Mouse (Mus musculus) testis, adult 2 months (tissue): ENCODE measurements around the gene Bhlha9. TPM values are rescaled to one million over a fixed set of nuclear protein-coding genes. Genes with fewer than 3 reads are reported as not detected.
A peak's percentile ranks its signal among the peaks of the same experiment; 100 is the strongest.

ENCODE experiments used
- H3K27ac ChIP-seq: fragments of 200-500 bp; 2 replicates; pipeline ENCODE4 v1.5.1; 2012; ENCODE audit warnings: low read depth, low read length; ENCODE audit not compliant: control insufficient read depth, insufficient read depth
- H3K27me3 ChIP-seq: fragments of 200-500 bp; 2 replicates; pipeline ENCODE4 v1.6.1; 2012; ENCODE audit warnings: mild to moderate bottlenecking, low read length, moderate library complexity; ENCODE audit not compliant: control insufficient read depth, insufficient read depth
- H3K36me3 ChIP-seq: fragments of 200-500 bp; 2 replicates; pipeline ENCODE4 v1.6.1; 2012; ENCODE audit warnings: mild to moderate bottlenecking, low read length; ENCODE audit not compliant: control insufficient read depth, insufficient read depth
- H3K4me1 ChIP-seq: fragments of 200-500 bp; 2 replicates; pipeline ENCODE4 v1.6.1; 2012; ENCODE audit warnings: low read length; ENCODE audit not compliant: control insufficient read depth, insufficient read depth
- H3K4me3 ChIP-seq: fragments of 200-500 bp; 2 replicates; pipeline ENCODE4 v1.5.1; 2012; ENCODE audit warnings: low read depth, mild to moderate bottlenecking, low read length, moderate library complexity, mixed read lengths; ENCODE audit not compliant: control insufficient read depth
- CTCF ChIP-seq: fragments of 200-500 bp; IDR thresholded peaks from 2 replicates; pipeline ENCODE4 v1.5.1; 2012; ENCODE audit warnings: low read depth, mild to moderate bottlenecking, inconsistent platforms, low read length, moderate library complexity; ENCODE audit not compliant: control insufficient read depth, insufficient read depth, insufficient replicate concordance
- POLR2A ChIP-seq: fragments of 200-500 bp; IDR thresholded peaks from 2 replicates; pipeline ENCODE4 v1.6.1; 2012; ENCODE audit warnings: low read depth, mild to moderate bottlenecking, inconsistent platforms, low read length, moderate library complexity; ENCODE audit not compliant: control insufficient read depth
- polyA plus RNA-seq: library from polyadenylated mRNA; depleted of rRNA; stranded (reverse); fragments of >200 nt; gene quantifications from 2 replicates; pipeline ENCODE4 v1.2.3, GENCODE M21; 2012; rRNA removed

Gene Bhlha9
- polyA plus RNA-seq = 0.49 and 0.66 TPM in 2 replicates

DNA sequence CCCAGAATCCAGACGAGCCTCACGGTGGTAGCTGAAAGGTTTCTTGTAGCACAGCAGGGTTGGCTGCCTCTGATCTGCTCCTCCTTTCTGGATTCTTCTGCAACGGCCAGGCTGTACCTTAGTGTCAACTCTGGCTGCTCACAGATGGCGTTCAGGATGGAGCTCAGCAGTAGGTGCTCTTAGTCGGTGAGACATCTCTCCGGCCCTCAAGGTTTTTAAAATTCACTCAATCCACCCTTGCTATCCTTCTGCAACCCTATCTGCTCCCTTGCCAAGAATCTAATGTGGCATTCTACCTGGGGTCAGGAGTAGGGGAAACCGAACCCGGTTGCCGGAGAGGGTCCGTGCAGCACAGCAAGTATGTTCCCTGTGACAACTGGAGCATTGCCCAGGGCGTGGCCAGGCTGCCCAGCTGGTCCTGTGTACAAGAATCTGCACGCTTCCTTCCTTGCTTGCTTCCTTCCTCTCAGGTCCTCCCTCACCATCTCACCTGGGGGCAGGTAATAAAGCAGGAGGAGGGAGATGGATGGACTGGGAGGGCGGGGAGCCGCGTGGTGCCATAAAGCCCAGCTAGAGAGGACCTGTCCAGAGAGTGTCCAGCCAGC lies at the start of gene Bhlha9:
Gene Bhlha9 (plus strand): TSS at position 600 of the 605 bp plus-strand sequence.
- TF ChIP-seq POLR2A (no peak), CTCF (no peak)
- H3K4me1 ChIP-seq = peaks cover 6% of the 10 kb centered on the region
- H3K27ac ChIP-seq = no peak within 1 kb of the TSS
- H3K27me3 ChIP-seq = no peaks in the 10 kb centered on the region
- peak within 1 kb of the TSS; percentile 56 for H3K4me3 ChIP-seq
- H3K36me3 ChIP-seq = no peaks in the 10 kb centered on the region

DNA sequence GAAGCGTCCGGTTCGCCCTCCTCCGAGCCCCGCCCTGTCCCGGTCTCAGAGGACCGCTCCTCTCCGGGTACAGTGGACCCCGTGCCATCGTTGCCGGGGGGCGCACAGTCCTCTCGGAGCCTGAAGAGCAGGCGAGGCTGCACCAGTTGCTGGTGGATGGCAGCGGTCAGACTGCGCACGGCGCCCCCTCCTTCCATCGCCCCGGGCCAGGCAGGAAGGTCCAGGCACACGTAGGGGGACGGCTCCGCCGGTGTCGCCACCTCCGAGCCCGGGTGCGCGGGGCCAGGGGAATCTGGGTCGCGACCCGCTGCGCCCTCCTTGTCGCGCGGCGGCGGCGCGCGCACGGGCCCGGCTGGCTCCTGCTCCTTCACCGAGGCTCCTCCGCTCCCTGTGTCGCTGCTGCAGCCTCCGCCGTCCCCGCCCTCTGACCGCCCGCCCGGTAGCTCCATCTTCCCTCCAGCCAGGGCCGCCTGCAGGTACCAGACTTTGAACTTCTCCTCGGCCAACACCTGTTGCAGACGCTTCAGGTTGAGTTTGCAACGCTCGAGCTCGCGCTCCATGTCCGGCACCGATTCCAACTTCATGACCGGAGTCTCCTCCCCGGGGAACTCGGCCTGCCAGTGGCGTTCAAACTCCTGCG lies 49.6 kb upstream of the Bhlha9 start:
- Histone ChIP-seq H3K27ac (no peak overlapping the region), H3K27me3 (no peaks in the 10 kb centered on the region), H3K4me1 (peaks cover 18% of the 10 kb centered on the region), H3K4me3 (peak overlapping the region; percentile 73), H3K36me3 (no peaks in the 10 kb centered on the region)
- TF ChIP-seq CTCF (no peak), POLR2A (no peak)

DNA sequence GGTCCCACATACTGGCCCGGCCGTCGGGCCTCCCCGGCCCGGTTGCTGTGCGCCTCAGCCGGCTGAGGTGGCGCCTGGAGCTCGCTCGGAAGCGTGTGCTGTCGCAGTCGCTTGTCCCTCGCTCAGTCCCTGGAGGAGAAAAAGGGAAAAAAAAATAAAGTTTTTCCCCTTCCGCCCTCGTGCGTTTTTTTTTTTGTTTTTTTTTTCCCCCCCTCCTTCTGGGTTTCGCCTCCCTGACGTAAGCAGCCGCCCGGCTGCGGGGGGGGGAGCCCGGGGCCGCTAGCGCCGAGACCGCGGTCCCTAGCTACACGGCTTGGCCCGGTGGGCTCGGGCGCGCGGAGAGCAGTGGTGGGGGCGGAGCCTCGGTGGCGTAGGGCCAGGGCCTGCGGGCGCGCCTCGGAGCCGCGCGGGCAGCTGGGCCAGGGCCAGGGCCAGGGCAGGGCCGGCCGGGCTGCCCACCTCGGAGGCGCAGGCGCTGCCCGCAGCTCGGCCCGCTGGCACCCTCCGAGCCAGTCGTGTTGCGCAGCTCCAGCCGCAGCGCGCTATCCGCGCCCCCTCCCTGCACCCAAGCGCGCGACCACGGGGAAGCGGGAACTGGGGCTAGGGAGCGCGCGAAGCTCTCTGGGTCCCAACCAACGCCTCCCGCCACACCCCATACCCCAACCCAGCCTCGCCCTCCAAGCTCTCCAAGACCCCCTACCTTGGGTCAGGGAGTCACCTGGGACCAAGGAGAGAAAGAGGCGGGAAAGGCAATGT lies 48.9 kb upstream of the Bhlha9 start:
- H3K36me3 ChIP-seq = no peaks in the 10 kb centered on the region
- H3K27ac ChIP-seq = no peak overlapping the region
- H3K27me3 ChIP-seq = no peaks in the 10 kb centered on the region
- H3K4me1 ChIP-seq = peaks cover 18% of the 10 kb centered on the region
- peak overlapping the region; percentile 73 for H3K4me3 ChIP-seq
- TF ChIP-seq POLR2A = no peak
- no peak for TF ChIP-seq CTCF

DNA sequence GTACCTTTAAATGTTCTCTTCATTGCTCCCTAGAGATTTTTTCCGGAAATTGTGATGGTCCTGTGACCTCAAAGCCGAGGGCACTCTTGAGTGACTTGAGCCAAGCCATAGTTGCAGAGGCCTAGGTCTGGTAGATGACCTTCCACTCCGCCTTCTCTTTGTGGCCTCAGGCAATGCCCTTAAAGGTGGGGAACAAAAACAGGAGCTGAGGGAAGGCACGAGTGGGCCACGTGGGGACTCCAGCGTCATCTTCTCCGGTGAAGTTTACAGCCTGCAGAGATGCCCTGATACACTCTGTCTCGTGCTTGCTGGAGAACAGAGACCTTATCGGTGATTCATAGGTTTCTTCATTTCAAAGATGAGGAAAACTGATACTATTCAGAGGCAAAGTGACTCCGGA lies 48.2 kb upstream of the Bhlha9 start:
- no peak overlapping the region for H3K27ac ChIP-seq
- no peaks in the 10 kb centered on the region for H3K27me3 ChIP-seq
- no peak overlapping the region for H3K4me3 ChIP-seq
- H3K36me3 ChIP-seq = no peaks in the 10 kb centered on the region
- no peak for TF ChIP-seq CTCF
- TF ChIP-seq POLR2A = no peak
- H3K4me1 ChIP-seq = peaks cover 18% of the 10 kb centered on the region

DNA sequence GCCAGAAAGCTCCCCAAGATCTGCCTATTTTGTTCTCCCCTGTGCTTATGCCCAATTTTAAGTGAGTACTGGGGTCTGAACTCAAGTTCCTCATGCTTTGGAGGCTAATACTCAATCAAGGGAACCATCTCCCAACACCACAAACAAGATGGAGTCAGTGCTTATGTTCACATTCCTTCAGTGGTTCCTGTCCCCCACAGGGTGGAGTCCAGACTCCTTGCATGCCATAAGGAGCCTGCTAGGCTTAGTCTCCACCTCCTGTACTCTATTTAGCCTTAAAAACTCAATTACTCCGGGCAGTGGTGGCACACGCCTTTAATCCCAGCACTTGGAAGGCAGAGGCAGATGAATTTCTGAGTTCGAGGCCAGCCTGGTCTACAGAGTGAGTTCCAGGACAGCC lies 47.4 kb upstream of the Bhlha9 start:
- H3K36me3 ChIP-seq = no peaks in the 10 kb centered on the region
- peaks cover 18% of the 10 kb centered on the region for H3K4me1 ChIP-seq
- H3K27me3 ChIP-seq = no peaks in the 10 kb centered on the region
- no peak overlapping the region for H3K27ac ChIP-seq
- H3K4me3 ChIP-seq = no peak overlapping the region
- no peak for TF ChIP-seq POLR2A
- no peak for TF ChIP-seq CTCF

DNA sequence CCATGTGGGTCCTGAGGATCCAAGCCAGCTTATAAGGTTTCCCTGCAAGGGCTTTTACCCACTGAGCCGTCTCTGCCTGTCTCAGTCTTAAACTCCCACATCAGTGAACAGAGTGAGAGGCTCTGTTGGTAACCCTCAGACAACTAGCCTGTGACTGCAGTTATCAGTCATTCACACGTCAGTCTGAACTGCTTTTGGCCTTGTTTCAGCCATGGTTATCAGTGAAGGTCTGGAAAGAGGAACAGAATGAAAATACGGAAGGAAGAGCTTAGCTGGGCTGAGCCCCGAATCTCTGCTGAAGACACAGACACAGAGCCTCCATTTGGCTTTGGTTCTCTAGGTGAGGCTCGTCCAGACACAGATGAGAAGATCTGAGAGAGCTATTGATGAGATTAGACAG lies 43.7 kb upstream of the Bhlha9 start:
- Histone ChIP-seq H3K27me3 (no peaks in the 10 kb centered on the region), H3K4me3 (no peak overlapping the region), H3K4me1 (peaks cover 5% of the 10 kb centered on the region), H3K36me3 (no peaks in the 10 kb centered on the region), H3K27ac (no peak overlapping the region)
- TF ChIP-seq CTCF (no peak), POLR2A (no peak)

DNA sequence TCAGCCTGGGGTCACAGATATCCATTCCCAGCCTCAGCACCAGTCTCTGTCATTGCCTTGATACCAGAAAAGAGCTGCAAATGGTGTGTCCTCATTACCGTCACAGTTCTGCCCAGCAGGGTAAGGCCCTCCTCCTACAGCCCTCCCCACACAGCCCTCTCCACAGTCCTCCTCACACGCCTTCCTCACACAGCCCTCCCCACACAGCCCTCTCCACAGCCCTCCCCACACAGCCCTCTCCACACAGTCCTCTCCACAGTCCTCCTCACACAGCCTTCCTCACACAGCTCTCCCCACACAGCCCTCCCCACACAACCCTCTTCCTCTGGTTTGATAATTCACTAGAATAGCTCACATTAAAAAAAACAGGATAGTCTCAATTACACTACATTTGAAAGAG lies 42.2 kb upstream of the Bhlha9 start:
- TF ChIP-seq POLR2A = no peak
- TF ChIP-seq CTCF = no peak
- Histone ChIP-seq H3K27me3 (no peaks in the 10 kb centered on the region), H3K27ac (no peak overlapping the region)

More for the DNA sequence above, 42.2 kb upstream of the Bhlha9 start:
- no peak overlapping the region for H3K4me3 ChIP-seq
- H3K36me3 ChIP-seq = no peaks in the 10 kb centered on the region
- no peaks in the 10 kb centered on the region for H3K4me1 ChIP-seq
